Mouse (Mus musculus) ES-E14 (cell line): ENCODE results near the gene Lsm3.

Experiments
- CHD2 ChIP-seq: IDR thresholded peaks from 2 replicates; pipeline ENCODE4 v1.6.1; 2014; ENCODE audit warnings: mild to moderate bottlenecking, low read depth, low read length, inconsistent platforms
- HCFC1 ChIP-seq: IDR thresholded peaks from 2 replicates; pipeline ENCODE4 v1.6.1; 2012; ENCODE audit warnings: low read length, inconsistent platforms, borderline replicate concordance; ENCODE audit not compliant: insufficient read depth
- ZC3H11A ChIP-seq: IDR thresholded peaks from 2 replicates; pipeline ENCODE4 v1.6.1; 2012; ENCODE audit warnings: low read depth, mild to moderate bottlenecking, inconsistent platforms, low read length, borderline replicate concordance
- ZNF384 ChIP-seq: IDR thresholded peaks from 2 replicates; pipeline ENCODE4 v1.6.1; 2012; ENCODE audit warnings: low read depth, low read length, inconsistent platforms

DNA sequence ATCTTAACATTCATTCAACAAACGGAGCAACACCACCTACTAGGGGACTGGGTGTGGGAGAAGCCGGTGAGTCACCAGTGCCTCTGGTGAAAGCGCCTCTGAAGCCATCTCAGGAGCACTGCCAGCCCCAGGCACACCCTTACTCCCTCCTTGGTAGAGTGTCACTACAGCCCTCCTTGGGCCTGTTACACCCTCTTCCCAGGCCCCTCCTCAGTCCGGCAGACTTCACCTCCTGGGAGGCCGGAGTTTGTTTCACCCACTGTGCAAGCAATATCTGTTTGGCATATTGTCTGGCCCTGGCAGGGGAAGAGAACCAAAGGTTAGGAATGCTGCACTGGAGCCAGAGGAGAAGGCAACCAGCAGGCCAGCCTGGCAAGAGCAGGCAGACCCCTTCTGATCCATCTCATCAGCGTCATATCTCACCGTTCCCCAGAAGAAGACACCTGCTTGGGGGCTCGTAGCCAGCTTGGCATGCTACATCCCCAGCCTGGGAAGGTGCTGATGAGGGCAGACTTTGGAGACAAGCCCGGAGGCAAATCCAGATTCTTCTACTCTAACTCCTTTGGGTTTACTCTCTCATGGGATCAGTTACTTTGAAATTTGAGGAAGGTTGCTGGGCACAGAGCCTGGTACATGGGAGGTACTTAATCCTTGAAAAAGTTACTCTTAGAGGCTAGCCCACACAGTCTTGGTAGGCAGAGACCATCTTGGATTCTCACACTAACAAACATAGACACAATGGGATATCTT lies 41.1 kb upstream of the Lsm3 start:
- TF ChIP-seq ZNF384 (no peak), ZC3H11A (no peak), HCFC1 (no peak), CHD2 (no peak)
